Mouse (Mus musculus) intestine, postnatal 0 days (tissue): ENCODE measurements around the gene Zfp948. TPM values are rescaled to one million over a fixed set of nuclear protein-coding genes. Genes with fewer than 3 reads are reported as not detected.

ENCODE experiments used
- ATAC-seq: fragments of 200-750 bp; cut with Nextera tagmentation; 2 replicates; pipeline ENCODE4 v1.8.0; 2017; ENCODE audit warnings: mild to moderate bottlenecking, moderate TSS enrichment, moderate library complexity
- H3K27ac ChIP-seq: fragments of 300-500 bp; sonication (generic); 2 replicates; pipeline ENCODE4 v1.5.1; 2014; ENCODE audit warnings: mild to moderate bottlenecking, low read depth, low read length, moderate library complexity
- H3K27me3 ChIP-seq: fragments of 300-500 bp; sonication (generic); replicated peaks from 2 replicates; pipeline ENCODE4 v1.6.1; 2014; ENCODE audit warnings: low read length, mixed read lengths; ENCODE audit not compliant: control insufficient read depth, insufficient read depth
- H3K36me3 ChIP-seq: fragments of 300-500 bp; sonication (generic); 2 replicates; pipeline ENCODE4 v1.6.1; 2014; ENCODE audit warnings: mild to moderate bottlenecking, moderate library complexity; ENCODE audit not compliant: control insufficient read depth, insufficient read depth
- H3K4me1 ChIP-seq: fragments of 300-500 bp; sonication (generic); replicated peaks from 2 replicates; pipeline ENCODE4 v1.6.1; 2014; ENCODE audit warnings: antibody characterized with exemption, low read length, mixed read lengths; ENCODE audit not compliant: control insufficient read depth, insufficient read depth
- H3K4me2 ChIP-seq: fragments of 300-500 bp; sonication (generic); replicated peaks from 2 replicates; pipeline ENCODE4 v1.6.1; 2014; ENCODE audit warnings: low read depth, mild to moderate bottlenecking, moderate library complexity
- H3K4me3 ChIP-seq: fragments of 300-500 bp; sonication (generic); 2 replicates; pipeline ENCODE4 v1.5.1; 2014; ENCODE audit warnings: low read depth, low read length
- H3K9ac ChIP-seq: fragments of 300-500 bp; sonication (generic); 2 replicates; pipeline ENCODE4 v1.6.1; 2014; ENCODE audit warnings: mild to moderate bottlenecking, low read depth, low read length
- H3K9me3 ChIP-seq: fragments of 300-500 bp; sonication (generic); 2 replicates; pipeline ENCODE4 v1.6.1; 2016; ENCODE audit warnings: mixed run types; ENCODE audit not compliant: control insufficient read depth
- CTCF ChIP-seq: sonication (generic); IDR thresholded peaks from 2 replicates; pipeline ENCODE4 v1.5.1; 2016; ENCODE audit warnings: low read depth, mild to moderate bottlenecking, control low read depth, antibody characterized with exemption, moderate library complexity
- WGBS: fragments of 180-500 bp; shearing (Covaris S2); extraction: QIAGEN DNeasy Blood & Tissue Kit; methylation state at CpG from one replicate; pipeline ENCODE4 v1.1.7; 2014; 5-methylcytosine and 5-hydroxymethylcytosine counted together
- polyA plus RNA-seq: library from polyadenylated mRNA; unstranded; fragments of >200 nt; fragmentation: Nextera tagmentation; extraction: Ambion mirVana; gene quantifications from 2 replicates; pipeline ENCODE4 v1.2.1, GENCODE M21; 2015

Gene Zfp948
- polyA plus RNA-seq, 1 experiment from 2014 or later, result 13.7 TPM

GRCm38 (mm10) chr17:21532101-21532951 lies 34.5 kb upstream of the Zfp948 start:
- peak overlapping the region; percentile 86 for H3K4me3 ChIP-seq
- H3K27ac ChIP-seq, result peak overlapping the region; percentile 95
- H3K36me3 ChIP-seq, result no peaks in the 10 kb centered on the region
- peak overlapping the region; percentile 87 for H3K4me2 ChIP-seq
- no peaks in the 10 kb centered on the region for H3K27me3 ChIP-seq
- peak overlapping the region; percentile 94 for H3K9ac ChIP-seq
- TF ChIP-seq CTCF, result peak; percentile 54
- WGBS, result under 1% methylated on average over 54 of the region's 54 CpGs
- ATAC-seq, result peak; percentile 81
- H3K4me1 ChIP-seq, result 0 out of 2 replicates have a peak, but pooled peaks cover 7% of the 10 kb centered on the region
- H3K9me3 ChIP-seq, result no peaks in the 10 kb centered on the region

- Histone ChIP-seq H3K27me3 (no peaks in the 10 kb centered on the region), H3K27ac (no peak overlapping the region), H3K36me3 (no peaks in the 10 kb centered on the region), H3K9me3 (no peaks in the 10 kb centered on the region), H3K4me2 (no peak overlapping the region; the same call in 1 of the 2 replicates), H3K9ac (no peak overlapping the region), H3K4me1 (0 out of 2 replicates have a peak, but pooled peaks cover 7% of the 10 kb centered on the region), H3K4me3 (no peak overlapping the region)
- TF ChIP-seq CTCF, result no peak
- ATAC-seq, result no peak
- WGBS, result 85% methylated on average over 1 of the region's 1 CpGs
Observed at GRCm38 (mm10) chr17:21533961-21534360, 32.8 kb upstream of the Zfp948 start.

DNA sequence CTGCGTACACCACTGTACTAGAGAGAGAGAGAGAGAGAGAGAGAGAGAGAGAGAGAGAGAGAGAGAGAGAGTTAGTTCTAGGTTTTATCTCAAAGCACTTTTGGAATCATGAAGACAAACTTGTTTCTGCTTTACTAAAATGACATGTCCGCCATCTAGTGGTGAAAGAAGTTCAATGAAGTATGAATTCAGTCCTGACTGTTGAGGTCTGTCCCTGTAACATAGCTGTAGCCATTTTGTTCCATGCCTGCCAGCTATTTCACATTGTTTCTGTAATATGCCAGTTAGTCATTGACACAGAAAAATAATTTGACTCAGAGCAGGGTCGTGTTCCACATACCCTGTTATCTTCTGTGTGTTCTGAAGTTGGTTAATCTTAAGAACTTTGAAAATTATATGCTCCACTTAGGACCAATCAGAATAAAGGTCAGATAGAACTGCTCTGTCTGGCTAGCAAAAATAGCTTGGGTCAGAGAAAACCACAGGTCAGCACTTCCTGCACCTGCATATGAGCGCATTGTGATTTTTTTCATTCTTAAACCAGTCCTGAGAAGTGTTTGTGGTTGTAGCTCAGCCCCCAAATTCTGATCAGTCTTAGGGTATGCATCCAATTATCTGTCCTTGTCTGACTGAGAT lies 32.2 kb upstream of the Zfp948 start:
- H3K4me2 ChIP-seq, result peak overlapping the region; percentile 78
- H3K4me1 ChIP-seq, result 0 out of 2 replicates have a peak, but pooled peaks cover 7% of the 10 kb centered on the region
- H3K36me3 ChIP-seq, result no peaks in the 10 kb centered on the region
- no peak overlapping the region for H3K4me3 ChIP-seq
- WGBS, result 17% methylated on average over 4 of the region's 4 CpGs
- ATAC-seq, result peak; percentile 45
- H3K9me3 ChIP-seq, result no peaks in the 10 kb centered on the region
- H3K9ac ChIP-seq, result no peak overlapping the region
- H3K27ac ChIP-seq, result no peak overlapping the region
- TF ChIP-seq CTCF, result peak; percentile 90
- H3K27me3 ChIP-seq, result no peaks in the 10 kb centered on the region

DNA sequence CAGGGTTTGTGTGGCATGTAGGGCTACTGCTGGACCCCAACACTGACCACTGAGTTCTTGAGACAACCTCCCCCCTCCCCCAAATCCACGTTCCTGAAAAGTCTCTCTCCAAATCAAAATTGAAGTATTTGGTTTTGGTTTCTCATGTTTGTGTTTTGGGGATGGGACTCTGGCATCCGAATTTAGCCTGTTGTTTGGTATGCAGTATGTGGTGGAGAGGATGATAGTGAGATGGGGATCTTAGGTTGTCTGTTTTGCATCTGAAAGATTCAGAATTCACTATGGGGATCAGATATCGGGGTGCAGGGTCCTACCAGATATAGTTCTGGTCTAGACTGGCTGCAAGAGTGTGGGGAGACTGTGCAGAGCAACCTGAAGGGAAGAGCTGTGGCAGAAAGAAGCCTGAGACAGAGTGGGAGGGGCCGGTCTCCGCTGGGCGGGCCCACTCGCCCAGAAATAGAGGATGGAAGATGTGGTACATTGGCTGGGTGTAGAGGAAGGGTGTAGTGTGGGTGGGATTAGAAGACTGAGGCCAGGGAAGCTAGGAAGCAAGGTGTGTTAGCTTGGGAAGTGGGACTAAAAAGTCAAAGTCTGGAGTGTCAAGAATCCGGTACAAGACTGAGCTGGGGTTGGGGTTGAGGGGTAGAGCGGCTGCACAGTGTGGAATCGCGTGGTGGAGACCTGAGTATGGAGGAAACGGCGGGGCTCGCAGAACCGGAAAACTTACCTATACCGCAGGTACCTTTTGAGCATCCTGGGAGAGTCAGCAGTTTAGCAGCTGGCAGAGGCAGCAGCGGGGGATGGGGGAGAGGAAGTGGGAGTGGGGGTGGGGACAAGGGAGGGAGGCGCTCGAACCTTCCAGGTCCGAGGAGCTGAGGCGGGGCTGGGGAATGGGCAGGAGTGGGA lies 31.5 kb upstream of the Zfp948 start, which contains the start of gene Zfp52:
Zfp52 (plus strand) TSS at position 444 of the 906 bp plus-strand sequence.
- Histone ChIP-seq H3K27ac (peak within 1 kb of the TSS; percentile 29; the same call in 1 of the 2 replicates), H3K4me3 (peak within 1 kb of the TSS; percentile 54), H3K36me3 (no peaks in the 10 kb centered on the region), H3K4me2 (peak within 1 kb of the TSS; percentile 78), H3K9ac (peak within 1 kb of the TSS; percentile 45), H3K9me3 (no peaks in the 10 kb centered on the region), H3K27me3 (no peaks in the 10 kb centered on the region), H3K4me1 (0 out of 2 replicates have a peak, but pooled peaks cover 7% of the 10 kb centered on the region)
- WGBS, result 3% methylated on average over 21 of the region's 21 CpGs
- ATAC-seq, result peak; percentile 65
- no peak for TF ChIP-seq CTCF

DNA sequence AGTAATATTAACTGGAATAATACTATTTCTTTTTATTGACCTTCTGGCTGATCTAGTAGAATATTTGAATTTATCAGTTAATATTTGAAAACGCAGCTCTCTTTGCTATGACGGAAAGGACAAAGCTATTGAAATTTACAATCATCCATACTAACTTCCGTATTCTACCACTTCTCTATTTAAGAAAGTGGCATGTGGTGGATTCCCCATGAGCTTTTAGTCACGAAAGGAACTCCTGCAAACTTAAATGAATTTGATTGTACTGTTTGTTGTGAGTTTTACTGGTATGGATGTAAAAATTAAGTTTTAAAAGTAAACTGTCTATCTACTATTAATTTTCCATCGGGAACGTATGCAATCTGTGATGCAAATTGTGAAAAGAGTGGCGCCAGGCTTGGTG lies 30.7 kb upstream of the Zfp948 start:
- 38% methylated on average over 7 of the region's 7 CpGs for WGBS
- Histone ChIP-seq H3K4me2 (peak overlapping the region; percentile 78), H3K27me3 (no peaks in the 10 kb centered on the region), H3K9ac (peak overlapping the region; percentile 45), H3K27ac (no peak overlapping the region), H3K4me1 (0 out of 2 replicates have a peak, but pooled peaks cover 7% of the 10 kb centered on the region), H3K36me3 (no peaks in the 10 kb centered on the region), H3K9me3 (no peaks in the 10 kb centered on the region), H3K4me3 (peak overlapping the region; percentile 54)
- TF ChIP-seq CTCF, result no peak
- ATAC-seq, result no peak
